ENCODE assay signal across 26 mouse cellular contexts in the genomic region with DNA sequence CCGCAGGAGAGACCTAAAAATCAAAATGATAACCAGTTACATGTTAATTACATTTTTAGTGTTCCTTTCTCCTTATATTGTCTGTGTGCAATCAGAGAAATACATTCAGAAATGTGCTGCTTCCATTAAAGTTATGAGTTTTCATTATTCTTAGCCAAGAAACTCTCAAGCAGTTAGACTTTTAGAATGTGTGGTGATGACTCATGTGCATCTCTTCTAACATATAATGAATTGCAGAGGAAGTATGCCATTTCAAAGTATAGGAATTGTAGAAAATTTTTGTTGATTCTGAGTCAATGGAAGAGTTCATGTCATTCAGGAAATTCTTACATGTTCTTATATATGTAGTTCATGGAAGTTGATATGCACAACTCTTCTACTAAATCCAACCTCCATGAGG. TPM values are rescaled to one million over a fixed set of nuclear protein-coding genes. Genes with fewer than 3 reads are reported as not detected.
"Had no signal": no experiment of that assay in that cellular context is flagged by ENCODE, and none has a peak within 500 bp of the region (broad histone marks: within the 10 kb centered on the region; RNA-seq: fewer than 3 reads in every experiment).

No protein-coding gene starts in this region.

- DNase-seq: lung, adult 18-20 months; lung, embryonic 14.5 days; lung, postnatal 10 days; lung, postnatal 4 days; midbrain, embryonic 14.5 days; retina, postnatal 1 day; right cerebral cortex, adult 18-20 months; right cerebral cortex, postnatal 25 days; right cerebral cortex, postnatal 4 days; spleen, adult 18-20 months; thymus, adult 2 months; thymus, postnatal 25 days; thymus, postnatal 4 days had no signal

- ATAC-seq: midbrain, embryonic 16.5 days had no signal

RNA-seq across cellular contexts. Expression of gene Prl8a6, which starts 5.3 kb away (rescaled TPM):
- polyA plus RNA-seq: lung, embryonic 14.5 days; lung, embryonic 16.5 days; midbrain, embryonic 10.5 days; midbrain, embryonic 12.5 days; midbrain, embryonic 14.5 days; midbrain, embryonic 16.5 days; myocyte; neural tube, embryonic 11.5 days; neural tube, embryonic 13.5 days; neural tube, embryonic 15.5 days; small intestine, adult 2 months; stomach, embryonic 14.5 days; stomach, embryonic 16.5 days; testis, adult 2 months; thymus, adult 2 months; urinary bladder, adult 2 months had no signal

RNA-seq across cellular contexts. Expression of gene Prl2b1, which starts 42.5 kb away (rescaled TPM):
- polyA plus RNA-seq: lung, embryonic 14.5 days; lung, embryonic 16.5 days; midbrain, embryonic 10.5 days; midbrain, embryonic 12.5 days; midbrain, embryonic 14.5 days; midbrain, embryonic 16.5 days; myocyte; neural tube, embryonic 11.5 days; neural tube, embryonic 13.5 days; neural tube, embryonic 15.5 days; small intestine, adult 2 months; stomach, embryonic 14.5 days; stomach, embryonic 16.5 days; testis, adult 2 months; thymus, adult 2 months; urinary bladder, adult 2 months had no signal
